Mouse (Mus musculus): ENCODE measurements at regions not wholly inside any gene's neighbourhood (a gene's known extent, or its start where the extent isn't known, plus 50 kb on each side); places are given as distances from the start of the nearest gene placed in this dataset.

DNA sequence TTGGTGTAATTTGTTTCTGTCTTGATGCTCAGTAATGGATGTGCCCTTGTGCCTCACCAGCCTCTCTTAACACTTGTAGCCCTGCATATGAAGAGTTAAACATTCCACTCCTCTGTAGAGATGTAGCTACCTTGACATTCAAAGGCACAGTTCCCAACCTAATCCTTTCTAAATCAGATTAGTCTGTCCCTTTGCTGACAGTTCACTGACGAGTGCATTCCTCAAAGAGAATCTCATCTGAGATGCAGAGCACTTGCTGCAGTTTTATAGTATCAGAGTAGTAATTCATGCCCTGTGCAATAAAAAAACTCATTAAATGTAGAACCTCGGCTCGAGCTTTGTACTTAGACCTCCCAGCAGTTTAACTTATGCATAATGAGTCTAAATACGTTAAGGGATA lies 249.3 kb upstream of the Tle4 start:
- no peak for TF ChIP-seq POLR2A (IDR thresholded peaks at IDR 0.05; ENCODE audit: insufficient read depth, low read depth, low read length)
- TF ChIP-seq CTCF (IDR thresholded peaks at IDR 0.05), result no peak
- no peak for TF ChIP-seq EP300 (IDR thresholded peaks at IDR 0.05; ENCODE audit: insufficient read depth, low read depth, low read length)
